Mouse (Mus musculus) urinary bladder, postnatal 25 days (tissue): ENCODE results near the gene Gm26657.

Source experiments
- DNase-seq: peaks from one replicate; pipeline ENCODE4 v3.0.0; 2022; ENCODE audit warnings: low spot score

The Gm26657 gene

DNA sequence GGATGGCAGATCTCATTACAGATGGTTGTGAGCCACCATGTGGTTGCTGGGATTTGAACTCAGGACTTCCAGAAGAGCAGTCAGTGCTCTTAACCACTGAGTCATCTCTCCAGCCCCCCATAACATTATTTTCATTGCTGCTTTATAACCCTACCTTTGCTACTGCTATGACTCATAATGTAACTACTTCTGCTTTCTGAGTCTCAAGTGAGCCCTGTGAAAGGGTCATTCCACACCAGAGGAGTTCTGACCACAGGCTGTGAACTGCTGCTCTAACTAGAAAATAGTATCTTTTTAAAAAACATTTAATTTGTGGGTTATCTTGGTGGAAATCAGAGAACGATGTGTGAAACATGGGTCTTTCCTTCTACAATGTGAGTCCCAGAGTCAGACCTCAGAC lies 17.8 kb downstream of the Gm26657 start:
- DNase-seq = no peak

DNA sequence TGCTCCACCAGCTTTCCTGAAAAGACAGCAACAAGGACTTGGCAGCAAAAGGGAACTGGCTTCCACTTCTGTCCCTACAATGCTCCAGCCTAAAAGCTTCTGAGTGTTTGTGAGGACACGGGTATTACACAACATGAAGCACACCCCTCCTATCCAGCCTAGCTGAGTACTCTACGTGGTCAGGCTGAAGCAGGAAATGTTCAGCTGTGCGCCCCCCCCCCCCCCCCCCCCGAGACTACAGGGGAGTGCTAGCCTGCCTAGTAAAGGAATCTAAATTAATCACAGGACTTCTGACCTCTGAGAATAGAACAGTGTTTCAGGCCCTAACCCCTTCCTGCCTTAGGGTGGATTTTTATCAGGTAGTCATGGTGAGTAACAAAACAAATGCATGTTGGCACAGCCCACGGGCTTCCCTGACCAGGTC lies 28.0 kb downstream of the Gm26657 start:
- DNase-seq = no peak

DNA sequence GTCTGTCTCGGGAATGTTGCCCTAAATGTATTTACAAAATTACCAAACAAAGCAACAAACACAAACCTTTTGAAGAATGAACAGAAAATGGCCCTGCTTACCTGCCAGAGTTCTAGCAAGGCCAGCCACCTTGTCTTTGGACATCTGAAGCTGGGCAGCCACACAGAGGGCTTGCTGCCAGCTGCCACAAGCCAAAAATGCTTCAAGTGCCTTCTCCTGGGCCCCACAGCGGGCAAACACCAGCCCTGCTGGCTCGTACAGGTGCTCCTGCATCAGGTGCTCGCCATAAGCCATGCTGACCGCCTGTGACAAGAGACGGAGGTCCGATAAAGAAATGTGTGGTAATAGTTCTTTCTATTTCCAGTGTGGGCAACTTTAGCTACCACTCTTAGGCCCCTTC lies 29.0 kb downstream of the Gm26657 start:
- no peak for DNase-seq

DNA sequence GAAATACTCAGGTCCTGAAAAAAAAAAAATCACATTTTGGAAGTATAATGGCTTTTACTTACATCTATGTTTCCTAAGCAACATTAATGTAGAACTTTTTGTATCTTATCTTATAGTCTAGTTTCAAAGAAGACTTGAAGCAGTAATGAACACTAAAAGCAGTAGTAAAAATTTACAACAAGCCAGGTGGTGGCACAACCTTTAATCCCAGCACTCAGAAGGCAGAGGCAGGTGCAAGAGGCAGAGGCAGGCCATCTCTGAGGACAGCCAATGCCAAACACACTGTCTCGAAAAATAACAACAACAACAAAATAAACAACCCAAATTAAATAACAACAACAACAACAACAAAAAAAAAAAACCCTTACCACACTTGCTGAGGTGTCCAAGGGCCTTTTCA lies 31.2 kb downstream of the Gm26657 start:
- no peak for DNase-seq
